Mouse (Mus musculus) left cerebral cortex, postnatal 10 days (tissue): ENCODE measurements at regions not wholly inside any gene's neighbourhood (a gene's known extent, or its start where the extent isn't known, plus 50 kb on each side); places are given as distances from the start of the nearest gene placed in this dataset.

ENCODE experiments used
- DNase-seq, 2 experiments: peaks; one replicate each; pipeline ENCODE4 v3.0.0; 2021 to 2022; ENCODE audit warnings: low spot score in 2 of 2, mixed read lengths in 1 of 2; ENCODE audit errors: extremely low spot score in 1 of 2
- intact Hi-C: fragments of 180-260 bp; cut with DNase I; formaldehyde crosslinking; loops from one replicate; pipeline ENCODE4 v1.15.1; 2025

- intact Hi-C loops, result no loop called here
Measured at GRCm38 (mm10) chr12:70619436-70619835, 166.5 kb downstream of the Tmx1 start.

GRCm38 (mm10) chr12:70622019-70622418 lies 169.1 kb downstream of the Tmx1 start:
- DNase-seq, result no peak
- intact Hi-C loops, result no loop called here

More at GRCm38 (mm10) chr12:70619436-70619835, 166.5 kb downstream of the Tmx1 start:
- DNase-seq, result no peak

GRCm38 (mm10) chr12:70624298-70624980 lies 171.5 kb downstream of the Tmx1 start:
- intact Hi-C loops, result no loop called here
- DNase-seq, result no peak

GRCm38 (mm10) chr12:70627638-70628037 lies 174.7 kb downstream of the Tmx1 start:
- intact Hi-C loops, result no loop called here

GRCm38 (mm10) chr12:70628384-70629365 lies 175.8 kb downstream of the Tmx1 start:
- DNase-seq, result no peak
- intact Hi-C loops, result no loop called here

More at GRCm38 (mm10) chr12:70627638-70628037, 174.7 kb downstream of the Tmx1 start:
- DNase-seq, result no peak

- no peak for DNase-seq
- intact Hi-C loops, result no loop called here
Measured at GRCm38 (mm10) chr12:70629371-70629770, 176.5 kb downstream of the Tmx1 start.

- intact Hi-C loops, result no loop called here
- no peak for DNase-seq
Measured at GRCm38 (mm10) chr12:70631281-70631680, 178.4 kb downstream of the Tmx1 start.

GRCm38 (mm10) chr12:70633194-70633593 lies 180.3 kb downstream of the Tmx1 start:
- intact Hi-C loops, result no loop called here
- no peak for DNase-seq

GRCm38 (mm10) chr12:70633622-70634365 lies 180.9 kb downstream of the Tmx1 start:
- DNase-seq, result no peak
- intact Hi-C loops, result no loop called here

- DNase-seq, result no peak
- intact Hi-C loops, result no loop called here
Measured at GRCm38 (mm10) chr12:70635997-70636396, 183.1 kb downstream of the Tmx1 start.

- DNase-seq, result no peak
- intact Hi-C loops, result no loop called here
Measured at GRCm38 (mm10) chr12:70640186-70640585, 185.1 kb upstream of the Frmd6 start.

- no peak for DNase-seq
- intact Hi-C loops, result no loop called here
Measured at GRCm38 (mm10) chr12:70644910-70645309, 180.4 kb upstream of the Frmd6 start.

- intact Hi-C loops, result no loop called here
Measured at GRCm38 (mm10) chr12:70645407-70645806, 179.9 kb upstream of the Frmd6 start.

GRCm38 (mm10) chr12:70647516-70647915 lies 177.8 kb upstream of the Frmd6 start:
- no peak for DNase-seq
- intact Hi-C loops, result no loop called here

More at GRCm38 (mm10) chr12:70645407-70645806, 179.9 kb upstream of the Frmd6 start:
- DNase-seq, result no peak

GRCm38 (mm10) chr12:70648179-70648811 lies 177.0 kb upstream of the Frmd6 start:
- intact Hi-C loops, result no loop called here
- DNase-seq, result no peak

GRCm38 (mm10) chr12:70648812-70649188 lies 176.5 kb upstream of the Frmd6 start:
- DNase-seq, result no peak
- intact Hi-C loops, result no loop called here

GRCm38 (mm10) chr12:70649691-70650090 lies 175.6 kb upstream of the Frmd6 start:
- DNase-seq, result no peak
- intact Hi-C loops, result no loop called here

GRCm38 (mm10) chr12:70650470-70650869 lies 174.8 kb upstream of the Frmd6 start:
- DNase-seq, result no peak

GRCm38 (mm10) chr12:70652751-70653150 lies 172.6 kb upstream of the Frmd6 start:
- intact Hi-C loops, result no loop called here
- DNase-seq, result no peak

More at GRCm38 (mm10) chr12:70650470-70650869, 174.8 kb upstream of the Frmd6 start:
- intact Hi-C loops, result no loop called here
